Mouse (Mus musculus) megakaryocyte, embryonic 14.5 days (primary cell): Measurements from ENCODE around the gene Carmil2.

ENCODE experiments used
- FLI1 ChIP-seq: IDR thresholded peaks from 2 replicates; pipeline ENCODE4 v1.6.1; 2012; ENCODE audit warnings: low read length, inconsistent platforms, mixed read lengths
- GATA1 ChIP-seq: IDR thresholded peaks from 3 replicates; pipeline ENCODE4 v1.6.1; 2012; ENCODE audit warnings: mixed read lengths, low read length, inconsistent platforms, borderline replicate concordance

- TF ChIP-seq GATA1 (no peak), FLI1 (no peak)
Observed at GRCm38 (mm10) chr8:105639835-105640234, 46.2 kb upstream of the Carmil2 start.
